Mouse (Mus musculus) embryonic facial prominence, embryonic 10.5 days (tissue): ENCODE data around the gene Itgb1. TPM values are rescaled to one million over a fixed set of nuclear protein-coding genes. Genes with fewer than 3 reads are reported as not detected.

ENCODE experiments used
- polyA plus RNA-seq: library from polyadenylated mRNA; unstranded; fragments of >200 nt; fragmentation: Nextera tagmentation; extraction: Ambion mirVana; gene quantifications from 2 replicates; pipeline ENCODE4 v1.2.1, GENCODE M21; 2016

Gene Itgb1
- polyA plus RNA-seq, 1 experiment from 2014 or later, result 131 TPM

Other genes starting within 250 kb of the Itgb1 start
- gene Gm3952, start 113.0 kb downstream of the Itgb1 start, polyA plus RNA-seq, result not detected in 2 replicates